Mouse (Mus musculus): Measurements from ENCODE around the gene Aptx. TPM values are rescaled to one million over a fixed set of nuclear protein-coding genes. Genes with fewer than 3 reads are reported as not detected.

The Aptx gene
- polyA plus RNA-seq (2012; rRNA removed) (15.6 and 18.8 TPM in 2 replicates), polyA plus RNA-seq (2014; fragmentation: Nextera tagmentation; extraction: Ambion mirVana) (28.6 and 29.9 TPM in 2 replicates)

GRCm38 (mm10) chr4:40702797-40703709 is at the start of gene Aptx:
Gene Aptx, minus strand, starts transcription at chr4:40703194.
- H3K9me3 ChIP-seq (ENCODE audit: control insufficient read depth, low read length): no peaks in the 10 kb centered on the region
- ATAC-seq (ENCODE audit: low FRiP score, low read depth): peak; percentile 96
- WGBS: under 1% methylated on average over 42 of the region's 42 CpGs

GRCm38 (mm10) chr4:40735351-40735750 is 32.4 kb upstream of the Aptx start:
- Histone ChIP-seq H3K9me3 (ENCODE audit: control insufficient read depth, low read length) (no peaks in the 10 kb centered on the region), H3K4me1 (ENCODE audit: control insufficient read depth, insufficient read depth, low read length) (no peaks in the 10 kb centered on the region), H3K27me3 (ENCODE audit: control insufficient read depth, insufficient read depth, low read length) (no peaks in the 10 kb centered on the region), H3K9ac (ENCODE audit: low read depth, low read length, severe bottlenecking) (no peak overlapping the region), H3K27ac (replicated peaks; ENCODE audit: low read depth, low read length) (no peak overlapping the region), H3K4me2 (replicated peaks; ENCODE audit: low read depth, low read length, severe bottlenecking) (no peak overlapping the region), H3K4me3 (replicated peaks; ENCODE audit: low read length) (no peak overlapping the region), H3K36me3 (ENCODE audit: control insufficient read depth, insufficient read depth, low read length) (peaks cover 89% of the 10 kb centered on the region)
- no peak for TF ChIP-seq POLR2A (IDR thresholded peaks at IDR 0.05; ENCODE audit: borderline replicate concordance, extremely low read depth, insufficient read depth, insufficient read length)
- ATAC-seq (ENCODE audit: low FRiP score, low read depth): no peak
- WGBS: 64% methylated on average over 1 of the region's 1 CpGs
- DNase-seq (ENCODE audit: low spot score): no peak

More at GRCm38 (mm10) chr4:40702797-40703709, at the start of gene Aptx:
- H3K36me3 ChIP-seq (ENCODE audit: control insufficient read depth, insufficient read depth, low read length): no peaks in the 10 kb centered on the region
- H3K4me3 ChIP-seq (replicated peaks; ENCODE audit: low read length): peak within 1 kb of the TSS; percentile 52
- peak; percentile 96 for DNase-seq (ENCODE audit: low spot score)
- peak; percentile 80; the same call in 1 of the 2 replicates for TF ChIP-seq POLR2A (IDR thresholded peaks at IDR 0.05; ENCODE audit: borderline replicate concordance, extremely low read depth, insufficient read depth, insufficient read length)
- H3K9ac ChIP-seq (ENCODE audit: low read depth, low read length, severe bottlenecking): peak within 1 kb of the TSS; percentile 62
- H3K4me2 ChIP-seq (replicated peaks; ENCODE audit: low read depth, low read length, severe bottlenecking): peak within 1 kb of the TSS; percentile 65
- peaks cover 16% of the 10 kb centered on the region for H3K4me1 ChIP-seq (ENCODE audit: control insufficient read depth, insufficient read depth, low read length)
- no peaks in the 10 kb centered on the region for H3K27me3 ChIP-seq (ENCODE audit: control insufficient read depth, insufficient read depth, low read length)
- peak within 1 kb of the TSS; percentile 90 for H3K27ac ChIP-seq (replicated peaks; ENCODE audit: low read depth, low read length)

- Histone ChIP-seq H3K36me3 (ENCODE audit: control insufficient read depth, insufficient read depth, low read length) (peaks cover 88% of the 10 kb centered on the region), H3K9me3 (ENCODE audit: control insufficient read depth, low read length) (no peaks in the 10 kb centered on the region), H3K27ac (replicated peaks; ENCODE audit: low read depth, low read length) (no peak overlapping the region), H3K4me2 (replicated peaks; ENCODE audit: low read depth, low read length, severe bottlenecking) (no peak overlapping the region), H3K27me3 (ENCODE audit: control insufficient read depth, insufficient read depth, low read length) (no peaks in the 10 kb centered on the region), H3K9ac (ENCODE audit: low read depth, low read length, severe bottlenecking) (no peak overlapping the region), H3K4me1 (ENCODE audit: control insufficient read depth, insufficient read depth, low read length) (no peaks in the 10 kb centered on the region), H3K4me3 (replicated peaks; ENCODE audit: low read length) (no peak overlapping the region)
- no peak for ATAC-seq (ENCODE audit: low FRiP score, low read depth)
- no peak for DNase-seq (ENCODE audit: low spot score)
- no peak for TF ChIP-seq POLR2A (IDR thresholded peaks at IDR 0.05; ENCODE audit: borderline replicate concordance, extremely low read depth, insufficient read depth, insufficient read length)
Observed at GRCm38 (mm10) chr4:40731262-40731661, 28.3 kb upstream of the Aptx start.

GRCm38 (mm10) chr4:40727247-40727646 is 24.3 kb upstream of the Aptx start:
- Histone ChIP-seq H3K9ac (ENCODE audit: low read depth, low read length, severe bottlenecking) (no peak overlapping the region), H3K4me2 (replicated peaks; ENCODE audit: low read depth, low read length, severe bottlenecking) (no peak overlapping the region), H3K27ac (replicated peaks; ENCODE audit: low read depth, low read length) (no peak overlapping the region), H3K27me3 (ENCODE audit: control insufficient read depth, insufficient read depth, low read length) (no peaks in the 10 kb centered on the region), H3K36me3 (ENCODE audit: control insufficient read depth, insufficient read depth, low read length) (peaks cover 72% of the 10 kb centered on the region), H3K4me1 (ENCODE audit: control insufficient read depth, insufficient read depth, low read length) (peaks cover 18% of the 10 kb centered on the region; the same call in 1 of the 2 replicates), H3K9me3 (ENCODE audit: control insufficient read depth, low read length) (no peaks in the 10 kb centered on the region), H3K4me3 (replicated peaks; ENCODE audit: low read length) (no peak overlapping the region)
- DNase-seq (ENCODE audit: low spot score) (no peak), ATAC-seq (ENCODE audit: low FRiP score, low read depth) (no peak)
- WGBS: 89% methylated on average over 1 of the region's 1 CpGs
- no peak for TF ChIP-seq POLR2A (IDR thresholded peaks at IDR 0.05; ENCODE audit: borderline replicate concordance, extremely low read depth, insufficient read depth, insufficient read length)

GRCm38 (mm10) chr4:40725554-40725953 is 22.6 kb upstream of the Aptx start:
- no peaks in the 10 kb centered on the region for H3K27me3 ChIP-seq (ENCODE audit: control insufficient read depth, insufficient read depth, low read length)
- H3K4me1 ChIP-seq (ENCODE audit: control insufficient read depth, insufficient read depth, low read length): peaks cover 27% of the 10 kb centered on the region
- no peak for TF ChIP-seq POLR2A (IDR thresholded peaks at IDR 0.05; ENCODE audit: borderline replicate concordance, extremely low read depth, insufficient read depth, insufficient read length)
- no peak overlapping the region for H3K27ac ChIP-seq (replicated peaks; ENCODE audit: low read depth, low read length)
- no peak overlapping the region for H3K4me2 ChIP-seq (replicated peaks; ENCODE audit: low read depth, low read length, severe bottlenecking)
- no peaks in the 10 kb centered on the region for H3K9me3 ChIP-seq (ENCODE audit: control insufficient read depth, low read length)
- H3K9ac ChIP-seq (ENCODE audit: low read depth, low read length, severe bottlenecking): no peak overlapping the region
- no peak for DNase-seq (ENCODE audit: low spot score)
- H3K36me3 ChIP-seq (ENCODE audit: control insufficient read depth, insufficient read depth, low read length): peaks cover 56% of the 10 kb centered on the region
- H3K4me3 ChIP-seq (replicated peaks; ENCODE audit: low read length): no peak overlapping the region
- ATAC-seq (ENCODE audit: low FRiP score, low read depth): no peak

All from limb, embryonic 14.5 days (tissue).